Mouse (Mus musculus) A20 (cell line): ENCODE measurements around the gene Gna11.

Experiments used
- DNase-seq: peaks from one replicate; pipeline ENCODE4 v3.0.0-alpha.2; 2011; ENCODE audit warnings: low read depth, low spot score

Gna11 gene

DNA sequence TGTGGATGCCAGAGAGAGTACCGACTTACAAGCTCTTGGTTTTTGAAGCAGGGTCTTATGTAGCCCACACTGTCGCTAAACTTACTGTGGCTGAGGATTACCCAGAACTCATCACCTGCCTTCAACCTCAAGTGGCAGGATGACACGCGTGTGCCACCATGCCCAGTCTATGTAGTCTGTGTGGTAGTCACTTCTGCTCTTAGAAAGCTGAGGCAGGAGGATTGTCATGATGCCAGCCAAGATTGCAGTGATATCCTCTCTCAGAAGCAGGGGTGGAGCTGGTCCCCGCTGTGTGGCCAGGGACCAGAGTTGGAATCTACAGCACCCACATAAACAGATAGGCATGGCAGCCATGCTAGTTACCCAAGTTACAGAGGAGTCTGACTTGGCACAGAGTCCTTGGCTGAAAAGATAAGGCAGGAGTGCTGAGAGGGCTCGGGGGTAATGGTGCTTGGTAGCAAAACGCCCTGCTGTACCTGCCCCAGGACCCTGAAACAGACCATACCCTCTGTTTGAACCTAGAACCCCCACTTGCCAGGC is 59.4 kb downstream of the Gna11 start:
- DNase-seq = no peak

GRCm38 (mm10) chr10:81485060-81485449 is 59.9 kb downstream of the Gna11 start:
- peak; percentile 51 for DNase-seq

DNA sequence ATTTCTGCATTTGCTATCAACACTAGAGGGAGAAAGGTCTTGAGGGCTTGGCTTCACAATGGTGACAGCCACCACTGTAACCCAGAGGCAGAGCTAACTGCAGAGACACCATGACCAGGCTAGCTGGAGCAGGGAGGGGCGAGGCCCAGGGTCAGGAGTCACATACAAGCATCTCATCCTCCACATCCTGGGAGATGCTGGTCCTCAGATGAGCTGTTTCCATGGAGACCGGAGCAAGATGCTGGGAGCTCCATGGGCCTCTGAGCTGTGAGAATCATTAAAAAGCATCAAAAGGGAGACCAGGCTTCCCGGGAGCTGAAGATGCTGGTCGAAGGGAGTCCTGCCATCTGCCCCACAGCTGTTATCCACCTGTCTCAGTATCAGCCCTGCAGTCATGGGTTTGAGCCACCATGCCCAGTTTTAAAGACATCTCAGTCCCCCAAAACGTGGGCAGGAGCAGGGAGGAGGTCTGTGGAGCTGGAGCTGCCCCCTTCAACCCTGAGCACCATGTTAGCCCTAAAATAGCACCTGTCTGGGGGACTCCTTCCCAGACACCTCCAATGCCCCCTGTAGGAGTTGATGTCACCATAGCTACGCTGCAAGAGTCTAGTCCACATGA is 60.4 kb downstream of the Gna11 start:
- no peak for DNase-seq

GRCm38 (mm10) chr10:81483983-81484382 is 61.0 kb downstream of the Gna11 start:
- DNase-seq = peak; percentile 82

- DNase-seq = peak; percentile 65
Measured at GRCm38 (mm10) chr10:81482533-81482889, 62.5 kb downstream of the Gna11 start, which contains the start of gene Celf5. Gene Celf5, minus strand, starts transcription at chr10:81482709.

DNA sequence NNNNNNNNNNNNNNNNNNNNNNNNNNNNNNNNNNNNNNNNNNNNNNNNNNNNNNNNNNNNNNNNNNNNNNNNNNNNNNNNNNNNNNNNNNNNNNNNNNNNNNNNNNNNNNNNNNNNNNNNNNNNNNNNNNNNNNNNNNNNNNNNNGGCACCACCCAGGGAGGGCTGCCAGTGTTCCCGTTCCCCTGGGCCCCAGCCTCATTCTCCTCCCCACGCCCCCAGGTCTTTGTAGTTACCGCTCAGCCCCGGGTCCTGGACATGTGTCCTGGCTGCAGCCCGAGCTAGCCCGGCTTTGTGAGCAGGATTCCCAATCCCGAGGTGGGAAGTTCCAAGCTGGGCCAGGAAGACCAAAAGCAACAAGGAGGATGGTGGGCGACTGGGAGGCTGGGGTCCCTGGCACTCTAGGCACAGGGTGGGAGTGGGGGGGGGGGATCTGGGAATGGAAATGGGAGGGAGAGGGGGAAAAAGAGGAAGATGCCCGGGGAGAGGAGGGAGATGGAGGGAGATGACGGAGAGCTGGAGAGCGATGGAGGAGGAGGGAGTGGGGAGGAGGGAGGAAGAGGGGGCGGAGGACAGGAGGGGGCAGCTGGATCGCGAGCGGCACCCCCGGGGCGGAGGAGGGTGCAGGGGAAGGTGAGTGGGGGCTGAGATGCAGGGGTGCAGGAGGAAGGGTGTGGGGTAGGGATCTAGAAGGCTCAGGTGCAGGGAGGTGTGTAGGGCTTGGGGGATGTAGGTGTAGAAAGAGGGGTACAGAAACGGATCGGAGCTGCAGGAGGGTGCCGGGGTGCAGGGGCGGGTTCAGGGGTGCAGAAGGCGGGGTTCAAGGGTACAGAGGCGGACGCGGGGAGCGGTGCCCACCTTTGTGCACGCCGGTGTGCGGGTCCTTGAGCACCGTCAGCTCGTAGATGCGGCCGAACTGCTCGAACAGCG is 63.1 kb downstream of the Gna11 start:
- no peak for DNase-seq
